Mouse (Mus musculus) neural tube, embryonic 15.5 days (tissue): ENCODE results near the gene Pde4d. TPM values are rescaled to one million over a fixed set of nuclear protein-coding genes. Genes with fewer than 3 reads are reported as not detected.

Experiments used
- ATAC-seq: fragments of 200-750 bp; cut with Nextera tagmentation; 2 replicates; pipeline ENCODE4 v1.8.0; 2017; ENCODE audit warnings: mild to moderate bottlenecking, moderate TSS enrichment, moderate library complexity; ENCODE audit not compliant: low FRiP score
- H3K27ac ChIP-seq: fragments of 300-500 bp; sonication (generic); replicated peaks from 2 replicates; pipeline ENCODE4 v1.5.1; 2015; ENCODE audit warnings: mild to moderate bottlenecking, inconsistent platforms
- H3K27me3 ChIP-seq: fragments of 300-500 bp; sonication (generic); replicated peaks from 2 replicates; pipeline ENCODE4 v1.6.1; 2015; ENCODE audit warnings: inconsistent platforms
- H3K36me3 ChIP-seq: fragments of 300-500 bp; sonication (generic); 2 replicates; pipeline ENCODE4 v1.6.1; 2015; ENCODE audit warnings: inconsistent platforms
- H3K4me1 ChIP-seq: fragments of 300-500 bp; sonication (generic); 2 replicates; pipeline ENCODE4 v1.6.1; 2015; ENCODE audit warnings: inconsistent platforms
- H3K4me2 ChIP-seq: fragments of 300-500 bp; sonication (generic); 2 replicates; pipeline ENCODE4 v1.6.1; 2015; ENCODE audit warnings: inconsistent platforms, mild to moderate bottlenecking, moderate library complexity
- H3K4me3 ChIP-seq: fragments of 300-500 bp; sonication (generic); replicated peaks from 2 replicates; pipeline ENCODE4 v1.5.1; 2015; ENCODE audit warnings: mild to moderate bottlenecking, inconsistent platforms
- H3K9ac ChIP-seq: fragments of 300-500 bp; sonication (generic); replicated peaks from 2 replicates; pipeline ENCODE4 v1.6.1; 2015; ENCODE audit warnings: mild to moderate bottlenecking, inconsistent platforms
- H3K9me3 ChIP-seq: fragments of 300-500 bp; sonication (generic); replicated peaks from 2 replicates; pipeline ENCODE4 v1.6.1; 2016; ENCODE audit warnings: inconsistent platforms
- WGBS: fragments of 180-500 bp; shearing (Covaris S2); methylation state at CpG from one replicate; pipeline ENCODE4 v1.1.7; 2015; ENCODE audit warnings: mixed read lengths; 5-methylcytosine and 5-hydroxymethylcytosine counted together
- polyA plus RNA-seq: library from polyadenylated mRNA; unstranded; fragments of >200 nt; fragmentation: Nextera tagmentation; extraction: Ambion mirVana; gene quantifications from 2 replicates; pipeline ENCODE4 v1.2.1, GENCODE M21; 2015

Pde4d gene
- polyA plus RNA-seq, 1 experiment from 2014 or later, result 20.7 TPM

DNA sequence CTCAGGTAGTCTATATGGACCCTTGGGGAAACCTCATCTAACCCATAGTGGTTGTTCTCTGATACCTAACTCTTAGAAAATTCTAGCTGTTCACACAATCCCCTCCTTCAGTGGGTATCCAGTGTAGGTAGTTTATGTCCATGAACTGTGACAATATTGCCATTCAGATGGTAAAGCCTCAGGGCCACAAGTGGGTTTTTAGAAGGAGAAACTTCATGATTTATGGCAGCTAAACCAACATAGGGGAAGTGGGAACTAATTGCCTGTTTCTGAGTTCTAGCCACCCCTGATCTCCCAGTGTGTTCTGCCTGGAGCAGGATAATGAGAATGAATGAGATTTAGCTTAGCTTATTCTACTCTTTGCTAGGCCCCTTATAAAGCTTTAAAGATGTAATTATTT is 43.1 kb downstream of the Pde4d start:
- no peaks in the 10 kb centered on the region for H3K27me3 ChIP-seq
- no peaks in the 10 kb centered on the region for H3K9me3 ChIP-seq
- no peak overlapping the region for H3K9ac ChIP-seq
- H3K4me1 ChIP-seq, result no peaks in the 10 kb centered on the region
- ATAC-seq, result no peak
- no peak overlapping the region for H3K4me2 ChIP-seq
- no peak overlapping the region for H3K4me3 ChIP-seq
- no peak overlapping the region for H3K27ac ChIP-seq
- H3K36me3 ChIP-seq, result no peaks in the 10 kb centered on the region

GRCm38 (mm10) chr13:108494365-108494764 is 44.6 kb downstream of the Pde4d start:
- no peak overlapping the region for H3K4me3 ChIP-seq
- H3K36me3 ChIP-seq, result no peaks in the 10 kb centered on the region
- ATAC-seq, result no peak
- no peak overlapping the region for H3K4me2 ChIP-seq
- no peaks in the 10 kb centered on the region for H3K9me3 ChIP-seq
- no peaks in the 10 kb centered on the region for H3K4me1 ChIP-seq
- H3K27ac ChIP-seq, result no peak overlapping the region
- H3K9ac ChIP-seq, result no peak overlapping the region
- no peaks in the 10 kb centered on the region for H3K27me3 ChIP-seq
- 81% methylated on average over 2 of the region's 2 CpGs for WGBS

GRCm38 (mm10) chr13:108497768-108498167 is 48.0 kb downstream of the Pde4d start:
- H3K4me1 ChIP-seq, result no peaks in the 10 kb centered on the region
- no peak for ATAC-seq
- WGBS, result 68% methylated on average over 8 of the region's 8 CpGs

DNA sequence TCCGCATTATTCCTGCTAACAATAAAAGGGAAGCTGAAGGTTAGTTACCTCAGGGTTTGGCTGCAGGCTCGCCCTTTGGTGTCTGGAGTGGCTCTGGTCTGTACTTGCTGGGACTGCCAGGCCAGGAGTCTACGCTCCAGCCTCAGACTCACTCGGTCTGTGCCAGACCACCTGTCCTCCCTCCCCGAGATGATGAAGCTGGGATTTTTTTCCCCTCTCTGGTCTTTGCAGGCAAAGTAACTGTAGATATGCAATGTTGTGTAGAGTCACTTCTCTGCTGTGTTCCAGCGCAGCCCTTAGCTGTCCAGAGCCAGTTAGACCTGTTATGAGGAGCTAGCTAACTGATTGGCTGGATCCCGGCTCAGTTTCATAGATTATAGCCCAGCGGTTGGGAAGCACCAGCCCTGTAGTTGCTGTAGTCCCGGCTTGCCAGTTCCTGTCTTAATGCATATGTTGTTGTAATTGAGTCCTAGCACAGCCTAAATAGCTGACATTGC is 48.5 kb downstream of the Pde4d start:
- no peaks in the 10 kb centered on the region for H3K27me3 ChIP-seq
- no peaks in the 10 kb centered on the region for H3K9me3 ChIP-seq
- H3K9ac ChIP-seq, result no peak overlapping the region
- peak; percentile 66; the same call in 1 of the 2 replicates for ATAC-seq
- H3K27ac ChIP-seq, result 0 out of 2 replicates have a peak overlapping the region, but pooled peaks have one; percentile 56
- WGBS, result 53% methylated on average over 9 of the region's 9 CpGs
- H3K4me1 ChIP-seq, result no peaks in the 10 kb centered on the region
- peak overlapping the region; percentile 5; the same call in 1 of the 2 replicates for H3K4me3 ChIP-seq
- peak overlapping the region; percentile 37 for H3K4me2 ChIP-seq
- no peaks in the 10 kb centered on the region for H3K36me3 ChIP-seq

More at GRCm38 (mm10) chr13:108497768-108498167, 48.0 kb downstream of the Pde4d start:
- Histone ChIP-seq H3K27me3 (no peaks in the 10 kb centered on the region), H3K9me3 (no peaks in the 10 kb centered on the region), H3K4me3 (no peak overlapping the region), H3K4me2 (no peak overlapping the region; the same call in 1 of the 2 replicates), H3K27ac (no peak overlapping the region), H3K36me3 (no peaks in the 10 kb centered on the region), H3K9ac (no peak overlapping the region)

DNA sequence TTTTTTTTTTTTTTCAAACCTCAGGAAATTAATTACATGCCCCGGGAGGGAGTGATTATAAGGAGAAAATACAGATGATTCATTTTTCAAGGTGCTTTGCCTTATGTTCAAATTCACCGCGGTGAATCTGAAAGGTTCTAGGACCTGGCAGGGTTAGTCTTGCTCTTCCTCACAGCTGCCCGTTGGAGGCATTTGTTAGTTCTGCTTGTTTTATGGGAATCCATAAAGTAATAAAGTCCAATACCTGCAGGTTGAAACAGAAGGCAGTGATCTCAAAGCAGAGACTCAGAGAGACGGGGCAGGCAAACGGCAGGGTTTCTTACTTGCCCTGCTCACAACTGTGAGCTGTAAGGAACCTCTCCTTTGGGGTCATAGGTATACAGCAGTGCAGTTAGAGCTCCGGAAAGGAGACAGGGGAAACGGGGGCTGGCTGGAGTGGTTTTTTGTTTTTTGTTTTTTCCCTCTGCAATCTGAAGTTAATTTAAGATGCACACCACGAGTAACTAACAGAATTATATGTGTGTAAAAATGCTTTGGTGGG is 49.1 kb downstream of the Pde4d start:
- H3K27ac ChIP-seq, result peak overlapping the region; percentile 37; the same call in 1 of the 2 replicates
- no peak; the same call in 1 of the 2 replicates for ATAC-seq
- H3K9ac ChIP-seq, result no peak overlapping the region
- peak overlapping the region; percentile 37 for H3K4me2 ChIP-seq
- H3K4me1 ChIP-seq, result no peaks in the 10 kb centered on the region
- no peaks in the 10 kb centered on the region for H3K9me3 ChIP-seq
- WGBS, result 25% methylated on average over 9 of the region's 9 CpGs
- no peaks in the 10 kb centered on the region for H3K27me3 ChIP-seq
- no peaks in the 10 kb centered on the region for H3K36me3 ChIP-seq
- peak overlapping the region; percentile 5; the same call in 1 of the 2 replicates for H3K4me3 ChIP-seq

- Histone ChIP-seq H3K4me1 (no peaks in the 10 kb centered on the region), H3K4me2 (no peak overlapping the region), H3K9me3 (no peaks in the 10 kb centered on the region), H3K36me3 (no peaks in the 10 kb centered on the region), H3K27ac (no peak overlapping the region), H3K4me3 (no peak overlapping the region), H3K27me3 (no peaks in the 10 kb centered on the region), H3K9ac (no peak overlapping the region)
- 74% methylated on average over 1 of the region's 1 CpGs for WGBS
- ATAC-seq, result no peak
Measured at GRCm38 (mm10) chr13:108501386-108501785, 51.6 kb downstream of the Pde4d start.

- Histone ChIP-seq H3K4me3 (no peak overlapping the region), H3K9ac (no peak overlapping the region), H3K27ac (no peak overlapping the region), H3K4me2 (no peak overlapping the region), H3K27me3 (no peaks in the 10 kb centered on the region), H3K4me1 (no peaks in the 10 kb centered on the region), H3K9me3 (no peaks in the 10 kb centered on the region), H3K36me3 (no peaks in the 10 kb centered on the region)
- ATAC-seq, result no peak
- WGBS, result 71% methylated on average over 4 of the region's 4 CpGs
Measured at GRCm38 (mm10) chr13:108524548-108524947, 74.8 kb downstream of the Pde4d start.

DNA sequence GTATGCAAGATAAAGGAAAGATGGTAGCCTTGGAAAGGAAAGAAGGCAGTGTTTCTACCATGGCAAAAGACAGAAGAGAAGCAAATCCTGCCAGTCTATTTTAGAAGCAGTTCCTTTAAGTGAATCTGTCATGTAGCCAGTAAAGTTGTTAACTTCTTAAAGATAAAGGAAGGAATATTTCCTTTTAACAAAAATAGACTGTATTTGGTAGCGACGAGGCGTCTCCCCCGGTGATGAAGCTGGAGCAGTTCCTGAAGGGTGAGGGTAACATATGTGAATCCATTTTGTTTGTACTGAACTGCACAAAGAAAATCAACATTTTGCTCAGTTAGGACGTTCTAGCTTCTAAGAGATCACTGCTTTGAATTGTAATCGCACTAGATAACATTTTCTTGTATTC is 75.2 kb downstream of the Pde4d start:
- H3K4me1 ChIP-seq, result no peaks in the 10 kb centered on the region
- H3K36me3 ChIP-seq, result no peaks in the 10 kb centered on the region
- 87% methylated on average over 6 of the region's 6 CpGs for WGBS
- no peak for ATAC-seq
- no peaks in the 10 kb centered on the region for H3K9me3 ChIP-seq
- H3K4me2 ChIP-seq, result no peak overlapping the region
- no peak overlapping the region for H3K9ac ChIP-seq
- no peak overlapping the region for H3K4me3 ChIP-seq
- no peaks in the 10 kb centered on the region for H3K27me3 ChIP-seq
- no peak overlapping the region for H3K27ac ChIP-seq

GRCm38 (mm10) chr13:108526258-108527007 is 76.7 kb downstream of the Pde4d start:
- Histone ChIP-seq H3K36me3 (no peaks in the 10 kb centered on the region), H3K9ac (no peak overlapping the region)
- no peak for ATAC-seq

GRCm38 (mm10) chr13:108527090-108527770 is 77.5 kb downstream of the Pde4d start:
- no peak overlapping the region for H3K9ac ChIP-seq
- H3K27me3 ChIP-seq, result no peaks in the 10 kb centered on the region
- 94% methylated on average over 7 of the region's 7 CpGs for WGBS
- ATAC-seq, result no peak
- no peak overlapping the region for H3K4me2 ChIP-seq
- H3K9me3 ChIP-seq, result no peaks in the 10 kb centered on the region
- no peaks in the 10 kb centered on the region for H3K36me3 ChIP-seq
- no peak overlapping the region for H3K4me3 ChIP-seq
- H3K4me1 ChIP-seq, result no peaks in the 10 kb centered on the region
- H3K27ac ChIP-seq, result no peak overlapping the region

More at GRCm38 (mm10) chr13:108526258-108527007, 76.7 kb downstream of the Pde4d start:
- Histone ChIP-seq H3K4me2 (no peak overlapping the region), H3K27me3 (no peaks in the 10 kb centered on the region), H3K9me3 (no peaks in the 10 kb centered on the region), H3K4me3 (no peak overlapping the region), H3K4me1 (no peaks in the 10 kb centered on the region), H3K27ac (no peak overlapping the region)
- 63% methylated on average over 13 of the region's 13 CpGs for WGBS

DNA sequence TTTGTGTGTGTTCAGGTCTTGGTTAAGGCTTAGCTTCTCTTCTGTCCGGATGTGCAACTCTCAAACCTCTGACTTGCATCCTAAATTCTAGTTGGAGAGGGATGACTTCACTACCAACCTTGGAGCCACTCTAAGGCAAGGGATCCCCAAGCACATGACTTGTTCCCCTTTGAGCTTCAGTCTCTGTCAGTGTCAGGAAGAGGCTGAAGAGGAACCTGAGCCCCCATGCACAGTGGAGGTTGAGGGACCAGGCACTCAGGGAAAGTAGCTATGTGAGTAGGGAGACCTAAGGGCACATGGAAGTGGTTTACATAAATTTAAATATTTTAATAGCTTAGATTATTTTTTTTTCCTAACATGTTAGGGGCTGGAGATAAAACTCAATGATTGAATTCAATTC is 78.6 kb downstream of the Pde4d start:
- no peak for ATAC-seq
- H3K27ac ChIP-seq, result no peak overlapping the region
- H3K9me3 ChIP-seq, result no peaks in the 10 kb centered on the region
- H3K27me3 ChIP-seq, result no peaks in the 10 kb centered on the region
- H3K4me3 ChIP-seq, result no peak overlapping the region
- 83% methylated on average over 1 of the region's 1 CpGs for WGBS
- no peaks in the 10 kb centered on the region for H3K36me3 ChIP-seq
- H3K4me2 ChIP-seq, result no peak overlapping the region
- H3K9ac ChIP-seq, result no peak overlapping the region
- H3K4me1 ChIP-seq, result no peaks in the 10 kb centered on the region
